Mouse (Mus musculus) hindbrain, embryonic 16.5 days (tissue): ENCODE measurements around the gene Mylk3. TPM values are rescaled to one million over a fixed set of nuclear protein-coding genes. Genes with fewer than 3 reads are reported as not detected.

Experiments used
- ATAC-seq: fragments of 200-750 bp; cut with Nextera tagmentation; 2 replicates; pipeline ENCODE4 v1.8.0; 2017; ENCODE audit warnings: moderate TSS enrichment, moderate library complexity
- H3K27ac ChIP-seq: fragments of 300-500 bp; sonication (generic); 2 replicates; pipeline ENCODE4 v1.5.1; 2014; ENCODE audit warnings: low read depth, mild to moderate bottlenecking, control low read depth, low read length, moderate library complexity
- H3K27me3 ChIP-seq: fragments of 300-500 bp; sonication (generic); replicated peaks from 2 replicates; pipeline ENCODE4 v1.6.1; 2014; ENCODE audit warnings: low read length; ENCODE audit not compliant: control insufficient read depth, insufficient read depth
- H3K36me3 ChIP-seq: fragments of 300-500 bp; sonication (generic); 2 replicates; pipeline ENCODE4 v1.6.1; 2014; ENCODE audit warnings: mild to moderate bottlenecking, low read length, moderate library complexity, mixed read lengths; ENCODE audit not compliant: control insufficient read depth, insufficient read depth
- H3K4me1 ChIP-seq: fragments of 300-500 bp; sonication (generic); 2 replicates; pipeline ENCODE4 v1.6.1; 2014; ENCODE audit warnings: low read depth, low read length; ENCODE audit not compliant: control insufficient read depth, insufficient read depth
- H3K4me2 ChIP-seq: fragments of 300-500 bp; sonication (generic); 2 replicates; pipeline ENCODE4 v1.6.1; 2014; ENCODE audit warnings: mild to moderate bottlenecking, low read length, control low read depth, moderate library complexity
- H3K4me3 ChIP-seq: fragments of 300-500 bp; sonication (generic); 2 replicates; pipeline ENCODE4 v1.5.1; 2014; ENCODE audit warnings: mild to moderate bottlenecking, low read length, control low read depth, moderate library complexity
- H3K9ac ChIP-seq: fragments of 300-500 bp; sonication (generic); 2 replicates; pipeline ENCODE4 v1.6.1; 2014; ENCODE audit warnings: low read depth, mild to moderate bottlenecking, control low read depth, low read length, moderate library complexity
- H3K9me3 ChIP-seq: fragments of 300-500 bp; sonication (generic); 2 replicates; pipeline ENCODE4 v1.6.1; 2014; ENCODE audit warnings: mild to moderate bottlenecking, low read length, moderate library complexity; ENCODE audit not compliant: control insufficient read depth
- WGBS: fragments of 180-500 bp; shearing (Covaris S2); extraction: QIAGEN DNeasy Blood & Tissue Kit; methylation state at CpG from one replicate; pipeline ENCODE4 v1.1.7; 2014; 5-methylcytosine and 5-hydroxymethylcytosine counted together
- polyA plus RNA-seq: library from polyadenylated mRNA; unstranded; fragments of >200 nt; fragmentation: Nextera tagmentation; extraction: Ambion mirVana; gene quantifications from 2 replicates; pipeline ENCODE4 v1.2.1, GENCODE M21; 2015

The Mylk3 gene
- polyA plus RNA-seq, 1 experiment from 2014 or later = 0.19 TPM

- H3K9me3 ChIP-seq = no peaks in the 10 kb centered on the region
- H3K4me1 ChIP-seq = no peaks in the 10 kb centered on the region; the same call in 1 of the 2 replicates
- H3K9ac ChIP-seq = no peak overlapping the region
- no peak for ATAC-seq
- 72% methylated on average over 5 of the region's 5 CpGs for WGBS
- H3K4me2 ChIP-seq = no peak overlapping the region
- H3K4me3 ChIP-seq = no peak overlapping the region
- H3K27ac ChIP-seq = no peak overlapping the region
- H3K36me3 ChIP-seq = no peaks in the 10 kb centered on the region
- no peaks in the 10 kb centered on the region for H3K27me3 ChIP-seq
These were observed 46.1 kb downstream of the Mylk3 start for GRCm38 (mm10) chr8:85339871-85340573.

GRCm38 (mm10) chr8:85337681-85338080 is 48.5 kb downstream of the Mylk3 start:
- 81% methylated on average over 4 of the region's 4 CpGs for WGBS
- ATAC-seq = no peak
- H3K4me1 ChIP-seq = no peaks in the 10 kb centered on the region; the same call in 1 of the 2 replicates
- H3K27ac ChIP-seq = no peak overlapping the region
- no peak overlapping the region for H3K4me2 ChIP-seq
- no peaks in the 10 kb centered on the region for H3K36me3 ChIP-seq
- no peak overlapping the region for H3K9ac ChIP-seq
- H3K27me3 ChIP-seq = no peaks in the 10 kb centered on the region
- no peak overlapping the region for H3K4me3 ChIP-seq
- no peaks in the 10 kb centered on the region for H3K9me3 ChIP-seq

- Histone ChIP-seq H3K9me3 (no peaks in the 10 kb centered on the region), H3K36me3 (no peaks in the 10 kb centered on the region), H3K27ac (no peak overlapping the region), H3K4me1 (no peaks in the 10 kb centered on the region; the same call in 1 of the 2 replicates), H3K9ac (no peak overlapping the region), H3K4me2 (no peak overlapping the region), H3K27me3 (no peaks in the 10 kb centered on the region), H3K4me3 (no peak overlapping the region)
- 82% methylated on average over 6 of the region's 6 CpGs for WGBS
- no peak for ATAC-seq
These were observed 49.8 kb downstream of the Mylk3 start for GRCm38 (mm10) chr8:85336211-85336933.

GRCm38 (mm10) chr8:85335105-85335504 is 51.0 kb downstream of the Mylk3 start:
- no peaks in the 10 kb centered on the region for H3K9me3 ChIP-seq
- H3K36me3 ChIP-seq = no peaks in the 10 kb centered on the region
- H3K27ac ChIP-seq = no peak overlapping the region
- ATAC-seq = no peak
- no peaks in the 10 kb centered on the region; the same call in 1 of the 2 replicates for H3K4me1 ChIP-seq
- H3K9ac ChIP-seq = no peak overlapping the region
- no peaks in the 10 kb centered on the region for H3K27me3 ChIP-seq
- H3K4me2 ChIP-seq = no peak overlapping the region
- H3K4me3 ChIP-seq = no peak overlapping the region

GRCm38 (mm10) chr8:85329506-85329905 is 56.6 kb downstream of the Mylk3 start:
- H3K9me3 ChIP-seq = no peaks in the 10 kb centered on the region
- H3K27ac ChIP-seq = no peak overlapping the region
- WGBS = 67% methylated on average over 1 of the region's 1 CpGs
- no peak overlapping the region for H3K9ac ChIP-seq
- H3K27me3 ChIP-seq = no peaks in the 10 kb centered on the region
- H3K4me1 ChIP-seq = no peaks in the 10 kb centered on the region
- ATAC-seq = no peak
- no peak overlapping the region for H3K4me3 ChIP-seq
- H3K36me3 ChIP-seq = no peaks in the 10 kb centered on the region
- no peak overlapping the region for H3K4me2 ChIP-seq

- 79% methylated on average over 9 of the region's 9 CpGs for WGBS
- no peaks in the 10 kb centered on the region for H3K9me3 ChIP-seq
- no peak overlapping the region for H3K4me3 ChIP-seq
- no peak overlapping the region for H3K4me2 ChIP-seq
- H3K36me3 ChIP-seq = no peaks in the 10 kb centered on the region
- H3K27ac ChIP-seq = no peak overlapping the region
- no peaks in the 10 kb centered on the region for H3K4me1 ChIP-seq
- H3K27me3 ChIP-seq = no peaks in the 10 kb centered on the region
- no peak overlapping the region for H3K9ac ChIP-seq
- no peak for ATAC-seq
These were observed 59.1 kb downstream of the Mylk3 start for GRCm38 (mm10) chr8:85327036-85327435.

- 73% methylated on average over 3 of the region's 3 CpGs for WGBS
- no peak overlapping the region for H3K9ac ChIP-seq
These were observed 63.1 kb downstream of the Mylk3 start for GRCm38 (mm10) chr8:85323084-85323483.

GRCm38 (mm10) chr8:85321981-85322380 is 64.2 kb downstream of the Mylk3 start:
- Histone ChIP-seq H3K36me3 (no peaks in the 10 kb centered on the region), H3K4me2 (no peak overlapping the region), H3K9me3 (no peaks in the 10 kb centered on the region), H3K4me1 (no peaks in the 10 kb centered on the region), H3K4me3 (no peak overlapping the region), H3K27me3 (no peaks in the 10 kb centered on the region), H3K27ac (no peak overlapping the region), H3K9ac (no peak overlapping the region)
- ATAC-seq = no peak
- 88% methylated on average over 15 of the region's 15 CpGs for WGBS

More at GRCm38 (mm10) chr8:85323084-85323483, 63.1 kb downstream of the Mylk3 start:
- no peak overlapping the region for H3K4me2 ChIP-seq
- no peaks in the 10 kb centered on the region for H3K36me3 ChIP-seq
- H3K4me1 ChIP-seq = no peaks in the 10 kb centered on the region
- H3K9me3 ChIP-seq = no peaks in the 10 kb centered on the region
- H3K4me3 ChIP-seq = no peak overlapping the region
- no peaks in the 10 kb centered on the region for H3K27me3 ChIP-seq
- no peak for ATAC-seq
- H3K27ac ChIP-seq = no peak overlapping the region

GRCm38 (mm10) chr8:85318534-85318933 is 67.6 kb downstream of the Mylk3 start:
- H3K27me3 ChIP-seq = no peaks in the 10 kb centered on the region
- no peak overlapping the region for H3K4me2 ChIP-seq
- no peak overlapping the region for H3K9ac ChIP-seq
- H3K4me3 ChIP-seq = no peak overlapping the region
- no peaks in the 10 kb centered on the region for H3K4me1 ChIP-seq
- no peaks in the 10 kb centered on the region for H3K36me3 ChIP-seq
- no peak overlapping the region for H3K27ac ChIP-seq
- ATAC-seq = no peak
- 95% methylated on average over 4 of the region's 4 CpGs for WGBS
- no peaks in the 10 kb centered on the region for H3K9me3 ChIP-seq
